Mouse (Mus musculus): Measurements from ENCODE around the gene D330020A13Rik.
"Not testable (repeated sequence)": the region's sequence is repeated elsewhere in the genome, so short reads cannot be mapped to it uniquely, and the experiment has no call there.

D330020A13Rik gene

DNA sequence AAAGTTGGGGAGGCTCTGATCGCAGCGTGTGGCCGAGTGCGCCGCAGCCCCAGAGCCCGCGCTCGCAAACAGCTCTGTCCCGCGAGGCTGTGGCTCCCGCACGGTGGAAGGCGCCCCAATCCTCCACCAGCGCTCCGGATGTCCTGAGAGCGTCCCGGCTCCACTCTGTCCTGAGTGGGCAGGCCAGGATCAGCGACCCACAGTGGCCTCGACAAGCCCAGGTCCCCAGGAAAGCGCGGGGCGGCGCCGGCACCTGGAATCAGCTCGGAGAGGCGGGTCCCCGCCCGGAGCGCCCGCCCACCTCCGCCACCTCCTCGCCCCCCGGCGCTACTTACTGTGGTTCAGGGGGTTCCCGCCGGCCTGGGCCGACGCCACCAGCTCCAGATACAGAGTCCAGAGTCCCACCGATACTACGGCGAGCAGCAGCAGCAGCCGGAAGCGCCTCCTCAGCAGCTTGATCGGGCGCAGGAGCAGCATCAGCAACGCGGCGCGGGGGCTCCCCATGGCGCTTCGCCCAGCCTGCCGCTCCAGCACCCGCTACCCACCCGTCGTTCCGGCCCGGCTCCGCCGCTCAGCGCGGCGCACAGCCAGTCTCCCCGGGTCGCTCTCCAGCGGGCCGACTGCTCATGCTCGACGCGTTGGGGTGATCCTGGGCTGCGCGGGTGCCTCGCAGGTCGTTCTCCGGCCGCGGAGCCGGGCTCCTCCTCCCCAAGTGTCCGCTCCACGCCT, at the start of gene D330020A13Rik, which contains the start of gene B4galnt3:
Gene D330020A13Rik (plus strand): TSS at position 309 of the 729 bp plus-strand sequence.
Gene B4galnt3 (minus strand): TSS at position 504 of the 729 bp plus-strand sequence.
- DNase-seq, result no peak

DNA sequence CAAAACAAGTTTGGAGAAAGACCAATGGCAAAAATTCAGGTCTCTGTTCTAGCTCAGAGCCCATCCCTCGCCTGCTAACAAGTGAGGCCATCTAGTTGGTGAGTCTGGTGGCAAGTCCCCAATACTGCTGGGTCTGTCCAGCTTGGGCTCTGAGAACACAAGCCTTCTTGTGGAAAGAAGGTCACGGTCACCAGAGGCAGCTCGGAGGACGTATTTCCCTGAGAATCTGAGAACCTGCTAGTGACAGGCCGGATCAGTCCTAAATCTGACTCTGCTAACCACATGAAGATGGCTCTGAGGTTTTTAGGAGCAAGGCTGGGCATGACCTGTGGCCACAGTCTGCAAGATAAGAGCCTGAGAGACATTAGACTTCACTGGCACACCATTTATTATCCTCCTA, 47.5 kb upstream of the D330020A13Rik start:
- DNase-seq, result no peak

DNA sequence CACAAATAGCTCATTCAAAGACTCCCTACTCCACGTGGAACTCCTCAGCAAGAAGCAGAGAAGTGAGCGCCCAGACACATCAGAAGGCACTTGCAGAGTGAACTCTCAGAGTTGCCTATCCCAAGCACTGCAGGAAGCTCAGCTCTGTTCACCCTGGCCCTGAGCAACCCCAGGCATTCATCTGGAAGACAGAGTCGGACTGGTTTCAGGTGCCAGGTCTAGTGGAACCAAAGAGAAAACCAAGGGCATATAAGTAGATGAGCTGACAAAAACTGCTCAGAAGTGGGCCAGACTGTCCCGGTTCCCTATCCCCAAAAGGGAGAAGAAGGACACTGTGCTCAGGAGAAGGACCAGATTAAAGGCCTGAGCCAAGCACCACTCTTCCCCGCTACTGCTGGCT, 44.3 kb upstream of the D330020A13Rik start:
- DNase-seq, result no peak

DNA sequence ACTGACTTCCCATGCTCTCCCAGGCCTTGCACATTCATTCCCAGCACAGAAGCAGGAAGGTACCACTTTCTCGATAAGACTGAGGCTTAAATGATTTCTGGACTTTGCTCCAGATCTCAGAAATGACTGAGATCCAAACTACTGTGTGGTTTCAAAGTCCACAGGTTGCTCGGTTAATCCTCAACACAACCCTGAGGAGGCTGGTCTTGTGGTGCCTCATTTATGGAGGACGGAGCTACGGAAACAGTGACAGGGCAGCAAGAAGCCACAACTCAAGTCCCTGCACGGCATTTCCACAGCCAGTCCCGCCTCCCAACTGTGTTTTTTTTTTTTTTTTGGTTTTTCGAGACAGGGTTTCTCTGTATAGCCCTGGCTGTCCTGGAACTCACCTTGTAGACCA, 43.2 kb upstream of the D330020A13Rik start:
- no peak for DNase-seq

DNA sequence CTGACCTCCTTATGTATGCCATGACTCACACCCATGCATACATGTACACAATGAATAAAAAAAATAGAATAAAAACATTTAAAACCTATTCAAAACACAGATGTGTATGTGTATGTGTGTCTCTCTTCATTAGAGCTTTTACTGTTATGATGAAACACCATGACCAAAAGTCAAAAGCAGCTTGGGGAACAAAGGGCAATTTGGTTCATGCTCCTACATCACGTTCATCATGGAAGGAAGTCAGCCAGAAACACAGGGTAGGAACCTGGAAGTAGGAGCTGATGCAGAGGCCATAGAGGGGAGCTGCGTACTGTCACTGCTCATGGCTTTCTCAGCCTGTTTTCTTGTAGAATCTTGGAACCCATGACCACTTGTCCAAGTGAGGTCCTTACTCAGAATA, 41.4 kb upstream of the D330020A13Rik start:
- DNase-seq, result no peak

DNA sequence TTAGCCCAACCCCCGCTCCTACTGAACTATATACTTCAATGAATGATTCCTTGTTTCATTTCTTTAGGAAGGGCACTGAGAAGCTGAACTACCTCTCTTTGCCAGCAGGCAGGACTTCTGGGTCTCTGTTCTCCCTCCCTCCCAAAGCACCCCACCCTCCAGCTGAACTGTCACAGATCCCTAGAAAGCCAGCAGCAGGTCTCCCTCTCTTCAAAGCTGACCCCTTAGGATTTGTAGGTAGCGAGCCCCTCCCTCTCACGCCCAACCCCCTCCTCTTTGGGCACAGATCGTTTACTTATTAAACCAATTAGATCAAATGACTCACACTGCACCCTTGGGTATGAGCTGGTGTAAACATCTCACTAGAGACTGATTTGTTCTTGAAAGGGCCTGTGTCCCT, 39.5 kb upstream of the D330020A13Rik start:
- no peak for DNase-seq

DNA sequence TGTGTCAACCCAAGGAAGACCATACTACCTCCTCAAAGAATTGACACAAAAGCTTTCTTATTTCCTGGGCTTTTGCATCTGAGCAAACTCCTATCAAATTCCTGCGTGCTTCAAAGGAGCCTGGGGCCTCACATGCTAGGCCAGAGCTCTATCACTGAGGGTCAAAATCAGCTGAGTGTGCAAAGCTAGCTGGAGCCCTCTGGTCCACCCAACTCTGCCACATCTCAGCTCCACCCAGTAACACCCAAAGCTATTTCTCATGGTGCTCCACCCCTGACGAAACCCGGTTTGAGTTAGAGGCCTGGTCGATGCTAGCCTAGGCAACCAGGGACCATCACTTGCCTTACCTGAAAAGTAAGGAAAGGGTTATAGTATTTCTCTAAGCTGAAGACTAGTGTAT, 39.0 kb upstream of the D330020A13Rik start:
- DNase-seq, result no peak

DNA sequence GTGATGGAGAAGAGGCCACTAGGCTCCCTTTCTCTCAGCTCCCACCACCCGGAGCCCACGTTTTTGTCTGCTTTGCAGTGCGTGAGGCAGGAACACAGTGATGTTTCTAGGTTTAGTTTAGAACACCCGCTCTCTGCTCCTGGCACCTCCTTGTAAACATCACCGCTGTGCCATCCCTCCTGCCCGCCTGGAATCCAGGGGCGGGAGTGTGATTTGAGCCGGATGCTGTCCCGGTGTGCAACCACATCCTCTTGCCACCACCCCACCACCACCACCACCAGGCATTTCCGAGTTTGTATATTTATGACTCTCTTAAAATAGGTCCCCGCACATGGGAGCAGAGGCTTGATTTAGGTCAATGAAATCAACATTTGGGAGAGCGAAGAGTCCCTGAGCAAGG, 38.5 kb upstream of the D330020A13Rik start:
- DNase-seq, result no peak

DNA sequence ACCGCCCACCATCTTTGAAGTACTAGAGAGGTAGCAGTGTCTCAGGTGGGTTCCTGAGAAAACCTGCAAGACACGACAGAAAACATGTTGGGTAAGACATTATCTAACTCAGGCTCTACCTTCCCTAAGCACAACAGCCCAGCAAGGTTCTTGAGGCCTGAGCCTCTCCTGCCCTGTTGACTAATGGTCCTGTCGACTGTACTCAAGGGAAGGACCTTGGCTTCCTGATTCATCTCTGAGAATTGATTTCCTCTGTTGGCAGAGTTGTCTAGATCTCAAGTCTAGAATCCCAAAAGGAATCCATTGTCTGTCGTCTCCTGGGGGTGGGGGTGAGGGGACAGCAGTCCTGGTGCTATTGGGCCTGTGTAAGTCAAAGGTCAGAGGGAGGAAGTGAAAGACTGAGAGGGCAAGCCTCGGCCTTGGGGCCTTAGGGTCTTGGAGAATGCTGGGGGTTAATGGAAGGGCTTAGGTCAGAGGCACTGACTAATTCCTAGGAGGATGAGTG, 37.7 kb upstream of the D330020A13Rik start:
- no peak for DNase-seq

DNA sequence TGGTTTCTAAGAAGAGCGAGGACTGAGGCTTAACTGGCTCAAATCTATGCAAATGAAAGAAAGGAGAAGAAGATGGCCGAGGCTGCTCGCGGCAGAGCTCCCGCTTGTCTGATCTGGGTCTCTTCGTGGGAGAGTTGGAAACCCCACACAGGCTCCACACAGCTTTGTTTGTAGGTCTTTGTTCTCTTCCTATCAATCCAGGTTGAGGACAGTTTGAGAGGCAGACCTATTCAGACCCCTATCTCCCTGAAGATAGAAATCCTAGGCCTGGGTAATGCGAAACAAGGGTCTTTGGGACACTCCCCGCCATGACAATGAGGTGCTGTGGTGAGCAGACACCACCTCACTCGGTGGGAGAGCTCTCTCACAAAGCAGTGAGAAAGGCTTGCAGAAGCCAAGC, 34.7 kb upstream of the D330020A13Rik start:
- DNase-seq, result no peak

DNA sequence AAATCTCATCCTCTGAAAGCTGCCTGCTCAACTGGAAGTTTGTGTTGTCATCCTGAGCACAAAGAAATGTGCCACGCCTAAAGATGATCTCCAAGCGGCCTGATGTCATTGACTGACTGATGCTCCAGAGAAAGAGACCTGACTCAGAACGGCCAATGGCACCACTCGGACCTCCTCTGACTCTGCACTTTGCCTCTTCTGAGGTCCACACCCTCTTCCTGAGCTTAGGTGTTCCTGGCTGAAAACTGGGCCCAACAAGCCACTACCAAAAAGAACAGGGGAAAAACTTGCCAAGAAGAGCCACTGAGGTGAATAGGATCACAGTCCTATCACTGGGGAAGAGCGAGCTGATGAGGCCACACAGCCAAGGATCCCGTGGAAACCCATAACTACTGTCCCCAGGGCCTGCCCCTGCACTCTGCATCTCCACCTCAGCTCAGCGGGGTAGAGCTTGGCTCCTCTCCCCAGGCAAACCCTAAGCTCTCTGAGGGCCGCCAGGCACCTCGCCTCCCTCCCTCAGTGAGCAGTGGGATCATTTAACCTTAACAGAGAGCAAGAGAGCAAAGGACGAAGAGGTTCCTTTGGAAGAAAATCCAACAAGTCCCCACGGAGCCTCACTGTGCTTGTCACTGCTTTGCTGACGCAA, 31.2 kb upstream of the D330020A13Rik start:
- no peak for DNase-seq

DNA sequence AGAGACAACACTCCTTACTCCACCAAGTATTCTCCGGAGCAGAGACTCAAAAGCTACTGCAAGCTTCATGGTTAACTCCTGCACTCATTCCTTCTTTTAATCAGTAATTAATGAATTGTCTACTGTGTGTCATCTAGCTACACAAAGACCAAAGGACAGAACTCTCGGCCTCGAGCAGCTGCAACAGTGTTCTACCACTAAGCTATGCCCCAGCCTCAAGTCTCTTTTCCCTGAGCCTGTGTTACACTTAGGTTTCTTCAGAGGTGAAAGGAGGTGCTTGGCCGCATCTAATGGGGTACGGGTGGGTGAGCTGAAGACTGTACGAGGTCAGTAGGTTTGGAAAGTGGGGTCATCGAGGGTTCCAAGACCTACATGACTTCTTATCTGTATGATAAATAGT, 30.6 kb upstream of the D330020A13Rik start:
- no peak for DNase-seq

DNA sequence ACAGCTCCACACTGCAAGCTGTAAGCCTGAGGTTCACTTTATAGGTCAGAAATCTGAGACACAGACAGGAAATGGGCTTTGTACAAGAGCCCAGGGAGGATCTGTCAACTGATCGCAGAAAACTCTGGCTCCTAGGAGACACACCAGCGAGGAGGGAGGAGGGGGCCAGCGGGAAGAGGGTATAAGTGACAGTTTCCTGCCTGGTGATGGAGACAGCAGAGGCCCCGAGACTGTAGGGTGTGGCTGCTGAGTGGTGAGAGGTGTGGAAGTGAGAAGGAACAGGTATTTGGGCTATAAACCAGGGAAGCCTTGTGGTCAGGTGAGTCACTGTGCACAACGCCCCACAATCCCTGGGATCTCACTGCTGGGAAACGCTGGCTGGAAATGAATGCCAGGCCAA, 30.0 kb upstream of the D330020A13Rik start:
- DNase-seq, result no peak

DNA sequence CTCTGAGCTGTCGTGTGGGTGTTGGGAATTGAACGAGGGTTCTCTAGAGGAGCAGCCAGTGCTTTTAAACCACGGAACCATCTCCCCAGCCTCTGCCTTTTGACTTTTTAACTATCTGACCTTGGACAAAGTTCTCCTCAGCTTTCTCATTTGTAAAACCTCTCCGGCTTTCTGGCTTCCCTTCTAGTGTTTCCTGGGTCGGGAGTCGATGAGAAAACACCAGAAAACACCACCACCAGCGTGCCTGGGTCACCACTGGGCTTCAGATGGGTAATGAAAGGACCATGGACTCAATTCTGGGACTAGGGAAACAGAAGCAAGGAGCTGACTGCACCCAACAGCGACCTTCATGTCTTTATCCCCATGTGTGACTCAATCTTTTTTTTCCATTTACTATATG, 20.0 kb upstream of the D330020A13Rik start:
- no peak for DNase-seq

DNA sequence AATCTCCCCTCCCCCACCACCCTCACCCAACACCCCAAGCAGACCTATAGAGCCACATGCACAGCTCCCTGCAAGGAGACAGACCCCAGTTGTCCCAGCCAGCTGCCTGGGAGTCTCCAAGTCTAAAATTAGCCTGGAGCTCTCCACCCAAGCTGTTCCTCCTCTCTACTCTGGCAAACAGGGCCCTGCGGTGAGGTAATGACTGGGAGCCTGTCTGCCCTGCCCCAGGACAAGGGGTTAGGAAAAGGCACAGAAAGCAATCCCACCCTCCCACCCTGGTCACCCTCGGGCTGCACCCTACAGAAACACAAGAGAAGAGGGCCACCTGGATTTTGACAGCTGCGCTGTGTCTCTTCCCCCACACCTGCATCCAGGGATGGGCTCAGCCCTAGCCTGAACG, 19.3 kb upstream of the D330020A13Rik start:
- no peak for DNase-seq

DNA sequence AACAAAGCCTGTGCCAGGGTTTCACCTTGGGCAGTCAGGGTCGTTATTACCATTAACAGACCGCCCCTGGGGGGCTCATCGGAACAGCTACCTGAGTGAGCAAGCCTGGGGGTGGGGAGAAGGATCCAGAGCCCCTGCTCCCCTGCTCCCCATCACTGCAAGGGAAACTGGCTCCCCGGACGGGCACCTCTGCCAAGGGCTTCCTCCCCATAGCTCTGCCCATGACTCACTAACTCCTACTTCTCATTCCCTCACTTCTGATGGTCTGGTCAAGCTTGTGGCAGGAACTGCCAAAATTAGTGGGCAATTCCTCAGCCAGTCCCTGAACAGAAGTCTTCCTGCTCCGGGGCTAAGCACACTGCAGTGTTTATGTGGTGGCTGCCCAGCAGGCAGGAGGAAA, 18.9 kb upstream of the D330020A13Rik start:
- no peak for DNase-seq

DNA sequence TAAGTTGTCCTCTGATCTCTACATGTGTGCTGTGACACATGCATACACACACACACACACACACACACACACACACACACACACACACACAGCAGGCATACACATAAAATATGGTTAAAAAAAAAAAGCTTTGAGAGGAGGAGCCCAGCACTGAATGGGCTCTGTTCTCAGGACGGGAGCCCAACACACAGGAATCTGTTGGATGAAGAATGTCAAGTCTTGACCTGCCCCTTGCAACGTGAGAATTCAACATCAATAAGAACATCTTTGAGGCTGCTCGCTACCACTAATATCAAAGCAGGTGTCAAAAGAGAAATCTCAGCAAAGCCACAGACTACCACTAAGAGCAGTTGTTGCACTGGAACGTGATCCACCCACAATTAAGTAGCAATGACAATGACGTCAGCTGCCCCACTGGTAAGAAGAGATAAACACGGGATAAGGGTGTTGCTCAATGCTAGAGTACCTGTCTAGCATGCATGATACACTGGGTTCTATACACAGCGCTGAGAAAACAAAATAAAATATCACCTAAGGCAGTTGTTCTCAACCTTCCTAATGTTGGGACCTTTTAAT, 17.2 kb upstream of the D330020A13Rik start:
- no peak for DNase-seq

DNA sequence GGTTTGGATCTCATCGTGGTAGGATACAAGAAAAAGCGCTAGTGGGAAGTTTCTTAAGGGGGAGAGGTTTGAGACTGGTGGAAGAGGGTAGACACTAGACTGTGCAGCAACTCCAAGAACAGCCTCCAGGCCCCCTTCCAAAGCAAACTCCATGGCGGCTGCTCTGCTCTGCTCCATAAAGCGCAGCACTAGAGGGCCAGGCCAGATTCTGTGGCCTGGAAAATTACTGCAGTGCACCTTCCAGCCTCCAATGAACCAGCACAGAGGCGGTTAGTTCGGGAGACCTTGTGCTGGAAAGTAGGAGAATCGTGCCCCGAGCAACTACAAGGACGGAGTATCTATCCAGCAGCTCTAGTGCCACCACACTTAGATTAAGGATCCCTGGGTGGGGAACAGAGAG, 6.9 kb upstream of the D330020A13Rik start:
- no peak for DNase-seq

DNA sequence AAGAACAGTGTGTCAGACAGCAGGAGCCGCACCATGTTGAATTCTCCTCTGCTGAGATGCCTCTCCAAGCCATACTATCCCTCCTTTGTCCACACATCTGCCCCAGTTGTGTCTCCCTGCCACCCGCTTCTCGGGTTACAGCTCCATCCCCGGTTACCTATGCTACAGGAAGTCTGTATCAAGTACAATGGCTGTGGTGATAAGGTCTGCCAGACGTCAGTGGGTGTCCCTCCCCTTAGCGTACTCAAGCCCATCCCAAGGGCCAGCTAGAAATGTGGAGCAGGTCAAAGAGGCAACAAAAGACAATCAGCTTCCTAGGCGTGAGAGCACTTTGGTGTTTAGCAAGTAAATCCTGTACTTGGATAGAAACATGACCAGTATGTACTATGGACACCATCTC, 5.6 kb upstream of the D330020A13Rik start:
- no peak for DNase-seq

DNA sequence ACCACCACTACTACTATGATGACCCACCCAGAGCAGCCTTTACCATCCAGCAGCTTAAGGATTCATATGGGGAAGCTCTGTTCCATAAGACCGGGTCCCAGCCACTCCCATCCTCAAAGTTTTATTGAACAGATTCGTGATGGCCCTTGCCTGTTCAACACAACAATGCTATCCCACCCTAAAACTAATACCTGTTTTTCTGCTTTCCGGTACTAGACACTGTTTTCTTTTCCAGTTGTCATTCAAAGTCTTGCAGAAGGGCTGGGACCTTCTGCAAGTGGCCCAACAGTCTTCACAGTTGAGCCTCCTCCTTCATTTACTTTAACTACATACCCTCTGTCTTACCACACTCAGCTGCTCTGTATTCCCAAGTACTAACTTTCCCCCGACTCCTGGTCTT, 4.7 kb upstream of the D330020A13Rik start:
- no peak for DNase-seq

DNA sequence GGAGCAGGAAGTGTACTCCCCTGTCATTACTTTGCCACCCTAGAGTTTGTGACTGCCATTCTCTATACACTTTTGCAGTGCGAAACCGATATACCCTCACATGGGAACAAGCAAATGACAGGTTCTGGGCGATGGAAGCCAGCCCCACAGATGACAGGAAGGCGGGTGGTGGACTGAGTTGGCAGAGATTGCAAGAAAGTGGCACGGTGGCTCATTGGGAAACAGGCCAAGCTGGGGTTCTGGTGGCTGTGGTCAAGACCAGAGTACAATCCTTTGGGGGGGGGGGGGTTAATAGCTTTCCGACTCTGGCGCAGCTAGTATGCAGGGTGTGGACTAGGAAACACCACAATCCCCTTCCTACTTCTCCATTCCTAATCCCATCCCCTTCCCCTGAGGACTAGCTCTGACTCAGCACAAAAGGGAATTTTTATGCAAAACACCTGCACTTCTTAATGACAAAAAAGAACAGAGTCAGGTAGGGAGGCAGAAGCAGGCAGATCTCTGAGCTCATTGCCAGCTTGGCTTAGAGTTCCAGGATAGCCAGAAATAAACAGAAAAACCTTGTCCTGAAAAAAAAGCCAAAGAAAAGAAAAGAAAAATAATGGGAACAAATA, 2.7 kb upstream of the D330020A13Rik start:
- no peak for DNase-seq

DNA sequence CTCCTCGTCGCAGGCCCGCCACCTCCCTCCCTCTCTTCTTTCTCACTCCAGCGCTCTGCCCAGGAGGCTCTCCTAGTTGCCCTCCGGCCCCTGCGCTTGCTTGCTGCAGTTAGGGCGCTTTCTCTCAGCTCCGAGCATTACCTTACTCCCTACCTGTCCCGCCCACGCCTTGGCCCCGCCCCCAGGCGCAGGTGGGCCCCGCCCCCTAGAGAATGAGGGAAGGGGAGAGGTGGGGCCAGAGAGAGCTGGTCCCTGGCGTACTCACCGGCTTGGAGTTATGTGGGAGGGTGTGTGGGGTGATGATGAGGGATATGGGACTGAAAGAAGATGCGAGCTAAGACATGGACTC, 595 bp downstream of the D330020A13Rik start:
- peak; percentile 10 for DNase-seq

DNA sequence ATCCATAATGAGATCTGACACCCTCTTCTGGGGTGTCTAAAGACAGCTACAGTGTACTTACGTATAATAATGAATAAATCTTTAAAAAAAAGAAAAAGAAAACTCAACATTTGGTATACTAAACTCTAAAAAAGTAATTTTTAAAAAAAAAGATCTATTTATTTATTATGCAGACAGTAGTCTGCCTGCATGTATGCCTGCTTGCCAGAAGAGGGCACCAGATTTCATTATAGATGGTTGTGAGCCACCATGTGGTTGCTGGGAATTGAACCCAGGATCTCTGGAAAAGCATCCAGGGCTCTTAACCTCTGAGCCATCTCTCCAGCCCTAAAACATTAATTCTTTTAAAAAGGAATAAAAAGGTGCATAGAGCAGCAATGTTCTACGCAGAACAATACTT, 2.4 kb downstream of the D330020A13Rik start:
- not testable (repeated sequence) for DNase-seq

DNA sequence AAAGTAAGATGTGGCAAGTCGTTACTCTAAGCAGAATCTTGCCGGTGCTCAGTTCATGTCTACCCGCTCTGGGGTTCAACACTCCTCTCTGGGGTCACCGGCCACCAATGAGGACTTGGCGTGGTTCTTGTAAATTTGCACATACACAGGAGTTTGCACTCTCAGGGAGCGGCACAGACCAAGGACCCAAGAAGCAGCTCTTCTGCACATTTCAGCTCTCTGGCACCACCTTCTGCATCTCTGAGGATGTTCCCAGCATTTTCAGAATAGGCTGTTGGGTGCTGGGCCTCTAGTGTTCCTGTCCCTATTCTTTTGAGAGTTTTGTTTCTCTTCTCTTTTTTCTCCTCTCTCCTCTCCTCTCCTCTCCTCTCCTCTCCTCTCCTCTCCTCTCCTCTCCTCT, 7.0 kb downstream of the D330020A13Rik start:
- DNase-seq, result peak; percentile 9
